ENCODE assay signal across 18 mouse cellular contexts in genomic region chr16:38708962-38709520, GRCm38 (mm10). TPM values are rescaled to one million over a fixed set of nuclear protein-coding genes. Genes with fewer than 3 reads are reported as not detected.
DNase-seq lines count a peak whose midpoint lies in the region; ATAC-seq and TF ChIP-seq lines count a peak whose summit lies in the region.
"Had no signal": no experiment of that assay in that cellular context is flagged by ENCODE, and none has a peak within 500 bp of the region (broad histone marks: within the 10 kb centered on the region; RNA-seq: fewer than 3 reads in every experiment).

No protein-coding gene starts in this region.

- H3K36me3 ChIP-seq in heart, embryonic 11.5 days (ENCODE audit: control insufficient read depth, insufficient read depth, low read length) = no peaks in the 10 kb centered on the region
- H3K36me3 ChIP-seq in lung, embryonic 14.5 days (ENCODE audit: insufficient read depth) = peaks cover 7% of the 10 kb centered on the region; the same call in 1 of the 2 replicates
- no peaks in the 10 kb centered on the region for H3K36me3 ChIP-seq in heart, embryonic 15.5 days
- H3K36me3 ChIP-seq in stomach, postnatal 0 days (ENCODE audit: control insufficient read depth, insufficient read depth, low read length) = no peaks in the 10 kb centered on the region
- H3K36me3 ChIP-seq: embryonic facial prominence, embryonic 12.5 days; forebrain, embryonic 10.5 days; limb, embryonic 12.5 days; stomach, embryonic 15.5 days had no signal

- no peaks in the 10 kb centered on the region for H3K9me3 ChIP-seq in heart, embryonic 11.5 days (replicated peaks; ENCODE audit: control insufficient read depth, low read length)
- no peaks in the 10 kb centered on the region for H3K9me3 ChIP-seq in lung, embryonic 14.5 days (ENCODE audit: low read depth, low read length)
- no peaks in the 10 kb centered on the region for H3K9me3 ChIP-seq in heart, embryonic 15.5 days (replicated peaks)
- no peaks in the 10 kb centered on the region for H3K9me3 ChIP-seq in stomach, postnatal 0 days (ENCODE audit: control insufficient read depth, low read length)
- H3K9me3 ChIP-seq: embryonic facial prominence, embryonic 12.5 days; forebrain, embryonic 10.5 days; limb, embryonic 12.5 days; stomach, embryonic 15.5 days had no signal

- peaks cover 57% of the 10 kb centered on the region for H3K4me1 ChIP-seq in heart, embryonic 11.5 days (ENCODE audit: control insufficient read depth, insufficient read depth, low read length)
- 0 out of 2 replicates have a peak, but pooled peaks cover 5% of the 10 kb centered on the region for H3K4me1 ChIP-seq in lung, embryonic 14.5 days (ENCODE audit: insufficient read depth)
- peaks cover 70% of the 10 kb centered on the region for H3K4me1 ChIP-seq in heart, embryonic 15.5 days (replicated peaks)
- peaks cover 3% of the 10 kb centered on the region; the same call in 1 of the 2 replicates for H3K4me1 ChIP-seq in stomach, postnatal 0 days (replicated peaks; ENCODE audit: control insufficient read depth, insufficient read depth)
- H3K4me1 ChIP-seq: stomach, embryonic 15.5 days had no signal

- ATAC-seq in heart, embryonic 11.5 days (replicated peaks; ENCODE audit: insufficient number of reproducible peaks, low FRiP score, low TSS enrichment) = no peak
- ATAC-seq in lung, embryonic 14.5 days (ENCODE audit: insufficient read depth) = no peak
- ATAC-seq in heart, embryonic 15.5 days (replicated peaks; ENCODE audit: insufficient number of reproducible peaks, insufficient read depth, low FRiP score, low read depth) = no peak
- no peak for ATAC-seq in stomach, postnatal 0 days (ENCODE audit: low FRiP score, low TSS enrichment)
- ATAC-seq: inflammation-experienced regulatory T-cells, adult 6 months had no signal

- 45% methylated on average over 7 of the region's 7 CpGs for WGBS in heart, embryonic 11.5 days (ENCODE audit: insufficient replicate concordance)
- WGBS in lung, embryonic 14.5 days = 60% methylated on average over 7 of the region's 7 CpGs
- WGBS in heart, embryonic 15.5 days = 47% methylated on average over 7 of the region's 7 CpGs
- 70% methylated on average over 7 of the region's 7 CpGs for WGBS in stomach, postnatal 0 days

- H3K27me3 ChIP-seq in heart, embryonic 11.5 days (ENCODE audit: control insufficient read depth, insufficient read depth, low read length) = no peaks in the 10 kb centered on the region
- H3K27me3 ChIP-seq in lung, embryonic 14.5 days (ENCODE audit: insufficient read depth, low read length) = no peaks in the 10 kb centered on the region
- no peaks in the 10 kb centered on the region for H3K27me3 ChIP-seq in heart, embryonic 15.5 days
- H3K27me3 ChIP-seq in stomach, postnatal 0 days (ENCODE audit: control insufficient read depth, insufficient read depth, low read length) = no peaks in the 10 kb centered on the region
- H3K27me3 ChIP-seq: embryonic facial prominence, embryonic 12.5 days; limb, embryonic 12.5 days; stomach, embryonic 15.5 days had no signal

- no peak for TF ChIP-seq CTCF in lung, embryonic 14.5 days (IDR thresholded peaks at IDR 0.05; ENCODE audit: low read depth)
- TF ChIP-seq CTCF in stomach, postnatal 0 days (IDR thresholded peaks at IDR 0.05; ENCODE audit: low read depth) = 0 out of 2 replicates have a peak, but pooled peaks have one; percentile 9

- H3K4me3 ChIP-seq in heart, embryonic 11.5 days (ENCODE audit: low read depth, low read length) = peak overlapping the region; percentile 80
- no peak overlapping the region for H3K4me3 ChIP-seq in lung, embryonic 14.5 days (ENCODE audit: low read depth, low read length)
- H3K4me3 ChIP-seq in heart, embryonic 15.5 days = peak overlapping the region; percentile 82
- no peak overlapping the region for H3K4me3 ChIP-seq in stomach, postnatal 0 days (ENCODE audit: low read depth, low read length)
- H3K4me3 ChIP-seq: embryonic facial prominence, embryonic 12.5 days; forebrain, embryonic 10.5 days; left cerebral cortex, adult 2 months; limb, embryonic 12.5 days; stomach, embryonic 15.5 days had no signal

- peak overlapping the region; percentile 7; the same call in 1 of the 2 replicates for H3K27ac ChIP-seq in heart, embryonic 11.5 days (ENCODE audit: low read depth, low read length)
- no peak overlapping the region for H3K27ac ChIP-seq in lung, embryonic 14.5 days (ENCODE audit: low read depth)
- peak overlapping the region; percentile 99 for H3K27ac ChIP-seq in heart, embryonic 15.5 days
- no peak overlapping the region for H3K27ac ChIP-seq in stomach, postnatal 0 days (replicated peaks)
- H3K27ac ChIP-seq: embryonic facial prominence, embryonic 12.5 days; forebrain, embryonic 10.5 days; left cerebral cortex, adult 2 months; limb, embryonic 12.5 days; stomach, embryonic 15.5 days had no signal

- H3K4me2 ChIP-seq in heart, embryonic 11.5 days = peak overlapping the region; percentile 60
- 0 out of 2 replicates have a peak overlapping the region, but pooled peaks have one; percentile 5 for H3K4me2 ChIP-seq in lung, embryonic 14.5 days
- peak overlapping the region; percentile 58 for H3K4me2 ChIP-seq in heart, embryonic 15.5 days
- no peak overlapping the region for H3K4me2 ChIP-seq in stomach, postnatal 0 days (replicated peaks; ENCODE audit: low read depth)
- H3K4me2 ChIP-seq: embryonic facial prominence, embryonic 12.5 days; limb, embryonic 12.5 days; stomach, embryonic 15.5 days had no signal

- no peak for DNase-seq in heart, adult 9 months (ENCODE audit: low spot score in 2 of 2)
- no peak for DNase-seq in lung, embryonic 14.5 days
- no peak for DNase-seq in lung, postnatal 14 days
- no peak for DNase-seq in stomach, postnatal 0 days (ENCODE audit: low spot score)
- DNase-seq in adrenal gland, postnatal 36 days = no peak
- DNase-seq: adrenal gland, postnatal 25 days; cerebellum, postnatal 25 days; midbrain, embryonic 14.5 days; thymus, postnatal 4 days had no signal

- peak overlapping the region; percentile 59 for H3K9ac ChIP-seq in heart, embryonic 11.5 days (ENCODE audit: low read depth, low read length)
- no peak overlapping the region for H3K9ac ChIP-seq in lung, embryonic 14.5 days
- peak overlapping the region; percentile 40 for H3K9ac ChIP-seq in heart, embryonic 15.5 days
- H3K9ac ChIP-seq in stomach, postnatal 0 days (ENCODE audit: low read length) = no peak overlapping the region
- H3K9ac ChIP-seq: embryonic facial prominence, embryonic 12.5 days; limb, embryonic 12.5 days; stomach, embryonic 15.5 days had no signal

- no peak for TF ChIP-seq EP300 in stomach, postnatal 0 days (optimal IDR thresholded peaks at IDR 0.05)

RNA-seq across cellular contexts. Expression of gene Arhgap31, which starts 4.0 kb away (rescaled TPM):
- polyA plus RNA-seq in heart, embryonic 11.5 days (2014; fragmentation: Nextera tagmentation; extraction: Ambion mirVana) = 33.9 and 35.8 TPM in 2 replicates
- 21.6 and 22.0 TPM in 2 replicates for polyA plus RNA-seq in lung, embryonic 14.5 days (2014; fragmentation: Nextera tagmentation; extraction: Ambion mirVana)
- 36.1 and 36.5 TPM in 2 replicates for polyA plus RNA-seq in heart, embryonic 15.5 days (2015; fragmentation: Nextera tagmentation; extraction: Ambion mirVana)
- 3.1 and 3.4 TPM in 2 replicates for polyA plus RNA-seq in stomach, postnatal 0 days (2015; fragmentation: Nextera tagmentation; extraction: Ambion mirVana)
- total RNA-seq in adrenal gland, postnatal 36 days (2021) = 10 to 100 TPM; 21.3 to 33.7 TPM

RNA-seq across cellular contexts. Expression of gene B4galt4, which starts 33.0 kb away (rescaled TPM):
- polyA plus RNA-seq in heart, embryonic 11.5 days (2014; fragmentation: Nextera tagmentation; extraction: Ambion mirVana) = 31.0 and 33.8 TPM in 2 replicates
- 36.6 and 39.0 TPM in 2 replicates for polyA plus RNA-seq in lung, embryonic 14.5 days (2014; fragmentation: Nextera tagmentation; extraction: Ambion mirVana)
- polyA plus RNA-seq in heart, embryonic 15.5 days (2015; fragmentation: Nextera tagmentation; extraction: Ambion mirVana) = 21.9 and 24.9 TPM in 2 replicates
- 9.1 and 9.3 TPM in 2 replicates for polyA plus RNA-seq in stomach, postnatal 0 days (2015; fragmentation: Nextera tagmentation; extraction: Ambion mirVana)
- 10 to 100 TPM in 1 of 2 experiments, 1 to 10 TPM in 1; 9.0 to 13.0 TPM for total RNA-seq in adrenal gland, postnatal 36 days (2021)
- total RNA-seq: MEL had no signal

Comparison
In these comparisons a context has a peak if more than half of its experiments do, and no peak if none do; other contexts are left out.
1. H3K27ac ChIP-seq: peak in heart, embryonic 11.5 days (single experiment) and heart, embryonic 15.5 days (single experiment); none in lung, embryonic 14.5 days (single experiment) and stomach, postnatal 0 days (single experiment).
2. H3K4me3 ChIP-seq: peak in heart, embryonic 11.5 days (single experiment) and heart, embryonic 15.5 days (single experiment); none in lung, embryonic 14.5 days (single experiment) and stomach, postnatal 0 days (single experiment).
3. H3K9ac ChIP-seq: peak in heart, embryonic 11.5 days (single experiment) and heart, embryonic 15.5 days (single experiment); none in lung, embryonic 14.5 days (single experiment) and stomach, postnatal 0 days (single experiment).